Mouse (Mus musculus): Measurements from ENCODE around the gene Prss34.

GRCm38 (mm10) chr17:25322930-25323329 lies 24.7 kb downstream of the Prss34 start:
- TF ChIP-seq CTCF (IDR thresholded peaks at IDR 0.05; ENCODE audit: low read depth, low read length), result no peak
- no peak for TF ChIP-seq POLR2A (IDR thresholded peaks at IDR 0.05; ENCODE audit: insufficient read depth, low read length)

All from ES-Bruce4 (cell line).